Mouse (Mus musculus) small intestine, adult 2 months (tissue): Measurements from ENCODE around the gene Tmcc2.

Source experiments
- CTCF ChIP-seq: fragments of 200-500 bp; IDR thresholded peaks from 2 replicates; pipeline ENCODE4 v1.5.1; 2012; ENCODE audit warnings: low read depth, mild to moderate bottlenecking, control low read depth, inconsistent platforms, low read length, moderate library complexity, mixed read lengths; ENCODE audit not compliant: insufficient replicate concordance, insufficient read length; ENCODE audit errors: extremely low read depth
- POLR2A ChIP-seq: fragments of 200-500 bp; IDR thresholded peaks from 2 replicates; pipeline ENCODE4 v1.6.1; 2012; ENCODE audit warnings: low read depth, mild to moderate bottlenecking, control low read depth, inconsistent platforms, low read length, moderate library complexity

- TF ChIP-seq POLR2A (no peak), CTCF (no peak)
Measured at GRCm38 (mm10) chr1:132392872-132393271, 1.8 kb upstream of the Tmcc2 start.
